Mouse (Mus musculus): Measurements from ENCODE around the gene Olfr782.

GRCm38 (mm10) chr10:129357307-129357706 is 8.7 kb downstream of the Olfr782 start:
- TF ChIP-seq GATA1 (IDR thresholded peaks at IDR 0.05; ENCODE audit: borderline replicate concordance, low read length) = no peak
- TF ChIP-seq FLI1 (IDR thresholded peaks at IDR 0.05; ENCODE audit: low read length) = no peak

Data from megakaryocyte, embryonic 14.5 days (primary cell).